In genomic region chr14:18303262-18303661, GRCm38 (mm10) we compare ENCODE assay signal across 9 mouse cellular contexts. TPM values are rescaled to one million over a fixed set of nuclear protein-coding genes. Genes with fewer than 3 reads are reported as not detected.
DNase-seq lines count a peak whose midpoint lies in the region; ATAC-seq lines count a peak whose summit lies in the region.
"Had no signal": no experiment of that assay in that cellular context is flagged by ENCODE, and none has a peak within 500 bp of the region (broad histone marks: within the 10 kb centered on the region; RNA-seq: fewer than 3 reads in every experiment).

No protein-coding gene starts in this region.

- no peak overlapping the region for H3K4me3 ChIP-seq in kidney, embryonic 15.5 days (replicated peaks)
- H3K4me3 ChIP-seq in heart, embryonic 15.5 days, result no peak overlapping the region
- no peak overlapping the region for H3K4me3 ChIP-seq in midbrain, embryonic 16.5 days (ENCODE audit: low read depth, low read length)
- H3K4me3 ChIP-seq: liver, embryonic 15.5 days had no signal

- ATAC-seq in kidney, embryonic 15.5 days (replicated peaks; ENCODE audit: low FRiP score), result no peak
- peak; percentile 65 for ATAC-seq in heart, embryonic 15.5 days (replicated peaks; ENCODE audit: insufficient number of reproducible peaks, insufficient read depth, low FRiP score, low read depth)
- no peak for ATAC-seq in midbrain, embryonic 16.5 days

- H3K27me3 ChIP-seq in kidney, embryonic 15.5 days, result no peaks in the 10 kb centered on the region
- H3K27me3 ChIP-seq in heart, embryonic 15.5 days, result no peaks in the 10 kb centered on the region
- no peaks in the 10 kb centered on the region for H3K27me3 ChIP-seq in midbrain, embryonic 16.5 days (ENCODE audit: control insufficient read depth, insufficient read depth, low read depth, low read length)
- H3K27me3 ChIP-seq: liver, embryonic 15.5 days had no signal

- H3K4me1 ChIP-seq in kidney, embryonic 15.5 days, result peaks cover 5% of the 10 kb centered on the region; the same call in 1 of the 2 replicates
- H3K4me1 ChIP-seq in heart, embryonic 15.5 days (replicated peaks), result peaks cover 28% of the 10 kb centered on the region
- peaks cover 6% of the 10 kb centered on the region; the same call in 1 of the 2 replicates for H3K4me1 ChIP-seq in midbrain, embryonic 16.5 days (ENCODE audit: control insufficient read depth, insufficient read depth, low read length)
- H3K4me1 ChIP-seq: liver, embryonic 15.5 days had no signal

- H3K36me3 ChIP-seq in kidney, embryonic 15.5 days, result peaks cover 12% of the 10 kb centered on the region
- H3K36me3 ChIP-seq in heart, embryonic 15.5 days, result no peaks in the 10 kb centered on the region
- no peaks in the 10 kb centered on the region for H3K36me3 ChIP-seq in midbrain, embryonic 16.5 days (ENCODE audit: control insufficient read depth, insufficient read depth, low read length)
- H3K36me3 ChIP-seq: liver, embryonic 15.5 days had no signal

- no peak overlapping the region for H3K27ac ChIP-seq in kidney, embryonic 15.5 days
- H3K27ac ChIP-seq in heart, embryonic 15.5 days, result peak overlapping the region; percentile 40
- H3K27ac ChIP-seq in midbrain, embryonic 16.5 days (ENCODE audit: low read length), result no peak overlapping the region
- H3K27ac ChIP-seq: liver, embryonic 15.5 days had no signal

- no peak for DNase-seq in kidney, postnatal 4 days
- DNase-seq in cerebellum, postnatal 10 days, result peak; percentile 72 to 78
- peak; percentile 71 to 93 for DNase-seq in left cerebral cortex, postnatal 25 days (ENCODE audit: low spot score in 2 of 2)
- DNase-seq in c-Kit-positive CD71-positive TER-119-positive erythroid progenitor cells, embryonic 14.5 days (ENCODE audit: low spot score), result no peak
- DNase-seq in thymus, adult 18-20 months, result no peak

- 0 out of 2 replicates have a peak overlapping the region, but pooled peaks have one; percentile 10 for H3K9ac ChIP-seq in kidney, embryonic 15.5 days
- H3K9ac ChIP-seq in heart, embryonic 15.5 days, result no peak overlapping the region
- no peak overlapping the region for H3K9ac ChIP-seq in midbrain, embryonic 16.5 days (ENCODE audit: low read depth, low read length)
- H3K9ac ChIP-seq: liver, embryonic 15.5 days had no signal

- intact Hi-C loops in left cerebral cortex, postnatal 25 days (cut with DNase I), result loop anchor here (10.0 kb wide), 1 partner anchor 252 kb away; no protein-coding TSS in a partner anchor

- H3K4me2 ChIP-seq in kidney, embryonic 15.5 days, result no peak overlapping the region
- no peak overlapping the region for H3K4me2 ChIP-seq in heart, embryonic 15.5 days
- no peak overlapping the region for H3K4me2 ChIP-seq in midbrain, embryonic 16.5 days (ENCODE audit: low read length)
- H3K4me2 ChIP-seq: liver, embryonic 15.5 days had no signal

- 76% methylated on average over 4 of the region's 4 CpGs for WGBS in kidney, embryonic 15.5 days
- WGBS in heart, embryonic 15.5 days, result 39% methylated on average over 4 of the region's 4 CpGs
- 72% methylated on average over 4 of the region's 4 CpGs for WGBS in midbrain, embryonic 16.5 days

- no peaks in the 10 kb centered on the region for H3K9me3 ChIP-seq in kidney, embryonic 15.5 days (replicated peaks)
- no peaks in the 10 kb centered on the region for H3K9me3 ChIP-seq in heart, embryonic 15.5 days (replicated peaks)
- H3K9me3 ChIP-seq in midbrain, embryonic 16.5 days (replicated peaks; ENCODE audit: control insufficient read depth, low read length, poor library complexity, severe bottlenecking), result no peaks in the 10 kb centered on the region
- H3K9me3 ChIP-seq: liver, embryonic 15.5 days had no signal

RNA-seq across cellular contexts. Expression of gene Ube2e1, which starts 28.4 kb away (rescaled TPM):
- 140 and 148 TPM in 2 replicates for polyA plus RNA-seq in kidney, embryonic 15.5 days (2015; fragmentation: Nextera tagmentation; extraction: Ambion mirVana)
- 52.7 and 62.4 TPM in 2 replicates for polyA plus RNA-seq in heart, embryonic 15.5 days (2015; fragmentation: Nextera tagmentation; extraction: Ambion mirVana)
- total RNA-seq in left cerebral cortex, postnatal 25 days (2021), result 100 to 1,000 TPM; 116 to 119 TPM
- 205 and 223 TPM in 2 replicates for polyA plus RNA-seq in midbrain, embryonic 16.5 days (2015; fragmentation: Nextera tagmentation; extraction: Ambion mirVana)

RNA-seq across cellular contexts. Expression of gene Rpl15, which starts 32.1 kb away (rescaled TPM):
- polyA plus RNA-seq in kidney, embryonic 15.5 days (2015; fragmentation: Nextera tagmentation; extraction: Ambion mirVana), result 429 and 508 TPM in 2 replicates
- 211 and 248 TPM in 2 replicates for polyA plus RNA-seq in heart, embryonic 15.5 days (2015; fragmentation: Nextera tagmentation; extraction: Ambion mirVana)
- 100 to 1,000 TPM; 381 to 393 TPM for total RNA-seq in left cerebral cortex, postnatal 25 days (2021)
- polyA plus RNA-seq in midbrain, embryonic 16.5 days (2015; fragmentation: Nextera tagmentation; extraction: Ambion mirVana), result 261 and 284 TPM in 2 replicates

RNA-seq across cellular contexts. Expression of gene Nkiras1, which starts 32.3 kb away (rescaled TPM):
- polyA plus RNA-seq in kidney, embryonic 15.5 days (2015; fragmentation: Nextera tagmentation; extraction: Ambion mirVana), result 15.0 and 17.6 TPM in 2 replicates
- 21.3 and 22.0 TPM in 2 replicates for polyA plus RNA-seq in heart, embryonic 15.5 days (2015; fragmentation: Nextera tagmentation; extraction: Ambion mirVana)
- total RNA-seq in left cerebral cortex, postnatal 25 days (2021), result 100 to 1,000 TPM in 1 of 2 experiments, 10 to 100 TPM in 1; 97.8 to 112 TPM
- 49.7 and 50.9 TPM in 2 replicates for polyA plus RNA-seq in midbrain, embryonic 16.5 days (2015; fragmentation: Nextera tagmentation; extraction: Ambion mirVana)

Comparison
In these comparisons a context has a peak if more than half of its experiments do, and no peak if none do; other contexts are left out.
1. DNase-seq: peak in cerebellum, postnatal 10 days (2 of 2) and left cerebral cortex, postnatal 25 days (2 of 2); none in kidney, postnatal 4 days (0 of 2), c-Kit-positive CD71-positive TER-119-positive erythroid progenitor cells, embryonic 14.5 days (single experiment) and thymus, adult 18-20 months (0 of 2).